Mouse (Mus musculus): ENCODE measurements around the gene Tsc22d4.
A peak's percentile ranks its signal among the peaks of the same experiment; 100 is the strongest.

The Tsc22d4 gene

DNA sequence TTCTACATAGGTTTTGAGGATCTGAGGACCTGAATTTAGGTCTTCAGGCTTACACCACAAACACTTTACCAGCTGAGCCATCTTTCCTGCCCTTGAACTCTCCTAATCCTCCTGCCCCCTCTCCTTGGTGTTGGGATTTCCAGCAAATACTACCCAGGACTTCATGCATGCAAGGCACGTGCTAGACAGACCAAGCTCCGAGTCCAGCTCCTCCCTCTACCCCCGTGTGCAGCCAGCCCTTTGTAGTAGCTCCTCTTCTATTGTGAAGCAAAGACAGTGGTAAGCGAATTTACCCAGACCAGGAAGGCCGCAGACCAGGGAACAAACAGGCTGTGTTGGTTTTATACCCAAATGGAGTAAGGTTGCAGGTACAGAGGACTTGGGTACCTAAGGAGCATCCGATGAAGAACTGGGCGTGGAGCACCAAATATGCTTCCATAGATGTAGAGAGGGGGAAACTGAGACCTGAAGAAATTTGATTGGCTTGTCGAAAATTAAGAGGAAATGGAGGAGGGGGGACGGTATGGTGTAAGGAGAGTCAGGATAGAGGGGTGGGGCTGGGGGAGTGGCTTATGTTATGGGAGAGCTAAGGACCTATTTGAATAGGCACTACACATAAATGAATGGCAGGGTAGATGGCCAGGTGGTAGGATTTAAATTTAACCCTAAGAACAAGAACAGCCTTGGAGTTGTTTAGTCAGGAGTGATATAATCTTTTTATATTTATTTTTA, 19.2 kb downstream of the Tsc22d4 start:
- no peak for DNase-seq (ENCODE audit: low spot score in 2 of 2)

DNA sequence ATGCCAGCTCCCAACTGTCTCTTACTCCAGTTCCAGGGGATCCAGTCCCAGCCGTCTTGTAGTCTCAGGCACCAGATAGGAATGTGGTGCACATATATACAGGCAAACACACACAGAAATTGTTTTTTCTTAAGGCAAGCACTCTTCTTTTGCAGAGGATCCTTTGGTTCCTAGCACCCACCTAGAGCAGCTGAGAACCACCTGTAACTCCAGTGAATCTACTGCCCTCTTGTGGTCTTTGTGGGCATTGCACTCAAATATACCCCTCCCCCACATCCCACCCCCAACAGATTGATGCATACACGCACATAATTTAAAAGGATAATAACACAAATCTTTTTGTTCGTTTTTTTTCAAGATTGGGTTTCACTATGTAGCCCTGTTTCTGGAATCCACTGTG, 20.7 kb downstream of the Tsc22d4 start:
- DNase-seq (ENCODE audit: low spot score in 2 of 2), result no peak

GRCm38 (mm10) chr5:137768475-137768874, 22.9 kb downstream of the Tsc22d4 start:
- no peak for DNase-seq (ENCODE audit: low spot score in 2 of 2)

GRCm38 (mm10) chr5:137770709-137771108, 25.2 kb downstream of the Tsc22d4 start:
- no peak for DNase-seq (ENCODE audit: low spot score in 2 of 2)

DNA sequence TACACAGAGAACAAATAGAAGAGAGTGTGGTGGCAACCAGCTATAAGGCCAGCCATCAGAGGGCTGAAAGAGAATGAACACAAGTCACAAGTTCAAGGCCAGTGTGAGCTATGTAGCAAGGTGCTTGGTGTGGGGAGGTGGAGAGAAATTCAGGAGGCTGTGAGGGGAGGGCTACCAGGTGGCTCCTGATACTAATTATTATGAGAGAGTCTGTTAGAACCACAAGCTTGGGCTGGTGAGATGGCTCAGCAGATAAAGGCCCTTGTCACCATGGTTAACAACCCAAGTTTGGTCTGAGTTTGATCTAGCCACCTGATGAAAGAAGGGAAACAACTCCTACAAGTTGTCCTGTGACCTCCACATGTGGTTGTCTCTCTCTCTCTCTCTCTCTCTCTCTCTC, 27.2 kb downstream of the Tsc22d4 start:
- DNase-seq (ENCODE audit: low spot score in 2 of 2), result no peak

DNA sequence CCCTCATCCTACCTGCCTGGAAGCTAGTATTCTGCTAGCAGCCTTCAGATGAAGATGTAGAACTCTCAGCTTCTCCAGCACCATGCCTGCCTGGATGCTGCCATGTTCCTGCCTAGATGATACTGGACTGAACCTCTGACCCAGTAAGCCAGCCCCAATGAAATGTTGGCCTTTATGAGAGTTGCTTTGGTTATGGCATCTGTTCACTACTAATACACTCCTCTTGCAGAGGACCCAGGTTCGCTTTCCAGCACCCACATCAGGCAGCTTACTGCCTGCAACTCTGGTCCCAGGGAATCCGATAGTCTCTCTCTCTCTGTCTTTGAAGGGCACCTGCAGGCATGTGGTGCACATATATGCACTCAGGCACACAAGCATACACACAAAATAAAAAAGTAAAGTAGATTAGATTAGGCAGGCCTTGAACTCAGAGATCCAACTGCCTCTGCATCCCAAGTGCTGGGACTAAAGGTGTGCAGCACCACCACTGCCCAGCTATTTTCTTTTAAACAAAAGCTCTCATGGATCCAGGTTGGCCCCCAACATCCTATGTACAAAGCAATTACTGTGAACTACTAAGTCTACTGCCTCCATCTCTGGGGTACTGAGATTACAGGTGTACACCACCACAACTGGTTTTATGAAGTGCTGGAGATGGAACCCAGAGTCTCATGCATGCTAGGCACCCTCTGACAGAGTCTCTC, 30.2 kb downstream of the Tsc22d4 start:
- no peak for DNase-seq (ENCODE audit: low spot score in 2 of 2)

GRCm38 (mm10) chr5:137776408-137776918, 30.9 kb downstream of the Tsc22d4 start:
- DNase-seq (ENCODE audit: low spot score in 2 of 2), result no peak

GRCm38 (mm10) chr5:137777267-137777845, 31.8 kb downstream of the Tsc22d4 start:
- DNase-seq (ENCODE audit: low spot score in 2 of 2), result no peak

GRCm38 (mm10) chr5:137778635-137779034, 33.1 kb downstream of the Tsc22d4 start, which contains the start of gene Ppp1r35:
Gene Ppp1r35, plus strand, starts transcription at chr5:137778849.
- peak; percentile 98 for DNase-seq (ENCODE audit: low spot score in 2 of 2)

GRCm38 (mm10) chr5:137779053-137779933, 33.8 kb downstream of the Tsc22d4 start:
- peak; percentile 48 to 59 for DNase-seq (ENCODE audit: low spot score in 2 of 2)

DNA sequence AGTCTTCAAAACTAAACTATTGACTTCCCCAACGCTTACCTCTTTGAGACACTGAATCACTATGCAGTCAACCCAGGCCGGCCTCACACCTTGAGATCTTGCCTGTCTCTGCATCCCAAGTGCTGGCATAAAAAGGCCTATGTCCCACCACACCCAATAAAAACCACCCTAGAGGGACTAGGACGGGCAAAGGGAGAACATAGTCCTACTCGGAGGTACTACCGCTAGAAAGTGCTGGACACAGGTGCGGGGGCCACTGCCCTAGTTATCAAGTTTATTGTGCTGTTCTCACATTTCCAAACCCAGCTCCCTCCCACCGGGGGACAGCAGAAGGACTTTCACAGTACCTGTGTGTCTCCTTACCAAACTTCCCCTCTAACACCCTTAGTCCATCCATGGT, 36.1 kb downstream of the Tsc22d4 start:
- no peak for DNase-seq (ENCODE audit: low spot score in 2 of 2)

DNA sequence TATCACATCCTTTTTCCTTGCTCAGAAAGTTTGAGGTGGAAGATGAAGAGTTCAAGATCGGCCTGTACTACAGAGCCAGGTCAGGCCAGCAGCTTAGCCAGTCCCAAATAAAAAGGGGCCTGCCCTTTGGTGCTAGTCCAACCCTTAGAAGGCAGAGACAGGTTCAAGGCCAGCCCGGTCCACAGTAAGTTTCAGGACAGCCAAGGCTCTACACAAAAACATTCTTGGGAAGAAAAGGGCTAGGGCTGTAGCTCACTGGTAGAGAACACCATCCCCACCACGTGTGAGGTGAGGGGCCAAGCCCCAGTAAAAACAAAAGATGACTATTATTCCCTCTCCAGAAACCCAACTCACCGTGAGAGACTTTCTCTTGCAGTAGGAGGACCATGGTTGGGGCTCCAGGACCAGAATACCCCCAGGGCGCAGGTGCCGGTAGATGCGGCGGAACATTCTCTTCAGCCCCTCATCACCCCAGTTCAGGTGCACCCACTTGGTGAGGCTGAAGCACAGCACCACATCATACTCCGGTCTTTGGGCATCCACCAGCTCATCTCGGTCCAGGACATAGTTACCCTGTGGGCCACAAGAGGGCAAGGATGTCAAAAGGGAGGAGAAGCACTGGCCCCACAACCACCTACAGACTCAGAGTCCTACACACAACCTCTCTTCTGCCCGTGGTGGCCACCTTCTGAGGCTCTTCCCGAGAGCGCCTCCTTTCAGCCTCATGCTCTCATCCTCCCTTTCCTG, 37.4 kb downstream of the Tsc22d4 start:
- DNase-seq (ENCODE audit: low spot score in 2 of 2), result no peak

DNA sequence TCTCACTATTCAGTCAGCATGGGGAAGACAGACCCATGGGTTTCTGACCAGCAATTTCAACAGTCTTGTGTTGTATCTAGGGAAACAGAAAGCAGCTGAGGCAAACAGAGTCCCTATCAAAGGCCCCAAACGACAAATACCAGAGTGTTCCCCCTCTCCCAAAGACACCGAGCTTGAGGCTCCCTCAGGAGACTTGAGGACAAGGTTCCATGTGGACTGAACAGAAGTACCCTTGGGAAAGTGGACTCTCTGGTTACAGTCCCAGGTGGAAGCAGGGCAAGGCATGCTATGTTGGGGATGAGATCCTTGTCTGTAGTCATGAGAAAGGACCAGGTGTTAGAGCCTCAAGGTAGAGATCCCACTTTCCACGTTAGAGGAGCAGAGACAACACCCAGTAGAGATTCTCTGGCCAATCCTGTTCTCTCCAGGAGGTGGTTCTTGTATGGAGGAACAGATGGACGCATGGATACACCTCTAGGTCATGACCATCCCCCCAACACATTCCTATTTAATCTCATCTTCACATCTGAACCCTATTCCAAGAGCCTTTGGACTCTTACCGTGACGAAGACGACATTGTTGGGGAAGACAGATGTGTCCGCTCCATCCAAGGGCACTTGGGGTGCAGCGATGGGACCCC, 38.5 kb downstream of the Tsc22d4 start:
- no peak for DNase-seq (ENCODE audit: low spot score in 2 of 2)

DNA sequence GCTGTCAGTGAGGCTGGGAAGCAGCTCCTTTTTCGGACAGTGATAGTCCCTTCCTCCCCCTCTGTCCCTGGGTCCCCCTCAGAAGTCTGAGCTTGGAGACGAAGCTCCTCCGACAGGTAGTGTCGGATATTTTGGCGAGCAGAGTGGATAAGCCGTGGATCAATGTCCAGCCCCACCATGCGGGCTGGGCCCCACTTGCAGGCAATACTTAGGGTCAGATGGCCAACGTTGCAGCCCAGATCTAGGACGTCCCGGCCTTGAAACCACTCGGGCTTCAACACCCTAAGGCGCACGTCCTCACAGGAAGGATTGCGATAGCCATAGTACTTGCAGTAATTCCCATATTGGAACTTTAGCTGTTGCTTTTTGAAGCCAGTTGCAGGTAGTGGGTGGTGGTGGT, 39.0 kb downstream of the Tsc22d4 start:
- DNase-seq (ENCODE audit: low spot score in 2 of 2), result peak in 1 of 2 experiments; percentile 36

GRCm38 (mm10) chr5:137785164-137786031, 39.9 kb downstream of the Tsc22d4 start:
- DNase-seq (ENCODE audit: low spot score in 2 of 2), result peak; percentile 58 to 69

DNA sequence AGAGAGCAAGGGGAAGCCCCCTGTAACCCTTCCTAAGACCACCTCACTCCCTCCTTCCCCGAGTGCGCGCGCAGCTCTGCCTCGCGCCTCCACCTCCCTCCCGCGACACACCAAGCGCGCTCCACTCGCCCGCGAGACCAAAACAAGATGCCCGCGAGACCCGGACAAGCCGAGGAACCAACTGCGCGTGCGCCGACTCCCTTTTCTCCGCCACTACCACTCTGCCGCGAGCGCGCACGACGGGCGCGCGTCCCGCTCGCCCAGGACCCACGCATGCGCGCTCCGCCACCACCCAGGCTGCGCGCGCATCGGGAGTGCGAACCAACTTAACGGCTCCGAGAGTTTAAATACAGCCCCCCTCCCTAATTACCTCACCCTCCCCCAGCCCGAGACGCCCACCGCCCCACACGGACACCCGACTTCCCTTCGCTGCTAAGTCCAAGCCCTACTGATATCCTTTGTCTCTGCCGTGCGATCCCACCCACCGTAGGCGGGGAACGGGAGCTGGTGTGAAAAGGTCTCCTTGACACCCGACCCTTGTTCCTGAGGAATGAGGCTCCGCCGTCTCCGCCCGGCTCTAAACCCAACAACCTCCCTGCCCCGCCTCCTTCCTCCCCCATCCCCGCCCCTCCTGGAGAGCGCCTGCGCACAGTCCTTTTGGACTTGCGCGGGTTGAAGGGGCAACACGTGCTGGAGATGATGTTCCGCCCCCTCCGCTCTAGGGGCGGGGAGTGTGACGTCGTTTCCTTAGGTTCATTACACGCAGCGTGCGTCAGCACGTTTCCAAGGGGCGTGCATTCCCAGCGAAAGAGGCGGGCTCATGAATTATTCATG, 40.8 kb downstream of the Tsc22d4 start:
- peak; percentile 100 for DNase-seq (ENCODE audit: low spot score in 2 of 2)

DNA sequence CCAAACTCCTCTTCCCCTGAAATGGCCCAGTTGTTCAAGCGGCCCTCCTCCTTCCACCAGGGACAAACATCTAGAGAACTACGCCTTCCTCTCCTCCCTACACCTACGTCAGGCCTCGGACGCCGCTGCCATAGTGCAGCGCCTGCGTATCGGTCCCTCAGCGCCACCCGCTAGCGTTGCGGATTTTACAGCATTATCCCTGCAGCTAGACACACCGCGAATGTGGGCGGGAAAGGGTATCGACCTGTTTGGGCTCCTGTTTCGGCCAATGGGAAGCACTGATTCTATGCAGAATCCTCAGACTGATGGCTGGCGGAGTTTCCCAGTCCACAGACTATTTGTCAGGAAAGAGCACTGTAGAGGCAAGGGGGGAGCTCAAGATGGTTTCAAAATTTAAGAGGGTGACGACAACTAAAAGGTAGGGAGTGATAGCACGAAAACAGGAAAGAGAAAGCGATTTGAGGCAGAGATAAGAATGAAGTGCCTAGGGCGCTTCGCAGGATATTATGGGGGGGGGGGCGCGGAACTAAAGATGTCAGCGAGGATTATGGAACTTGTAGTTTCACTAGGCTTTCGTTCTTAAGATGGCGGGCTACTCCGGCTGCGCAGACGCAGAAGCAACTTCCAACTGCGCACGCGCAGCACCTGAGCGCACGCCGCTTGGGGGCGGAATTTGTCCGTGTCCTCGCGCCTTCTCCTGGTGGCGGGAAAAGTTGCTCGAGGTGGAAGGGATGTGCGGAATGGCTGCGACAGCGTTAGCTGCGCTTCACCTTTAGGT, 41.8 kb downstream of the Tsc22d4 start, which contains the start of the genes Mepce and Zcwpw1:
TSS of gene Mepce (minus strand) at position 505 of the 778 bp plus-strand sequence.
TSS of gene Zcwpw1 (plus strand) at position 648 of the 778 bp plus-strand sequence.
- peak; percentile 96 to 98 for DNase-seq (ENCODE audit: low spot score in 2 of 2)
